Mouse (Mus musculus) liver, adult 2 months (tissue): ENCODE measurements around the gene Gstm3.
"Not testable (repeated sequence)": the region's sequence is repeated elsewhere in the genome, so short reads cannot be mapped to it uniquely, and the experiment has no call there.

Experiments
- CTCF ChIP-seq: fragments of 200-500 bp; IDR thresholded peaks from 2 replicates; pipeline ENCODE4 v1.5.1; 2011; ENCODE audit warnings: low read depth, low read length, control low read depth
- POLR2A ChIP-seq: fragments of 200-500 bp; IDR thresholded peaks from 2 replicates; pipeline ENCODE4 v1.6.1; 2011; ENCODE audit warnings: low read length, control low read depth; ENCODE audit not compliant: insufficient read depth; ENCODE audit errors: extremely low read depth

DNA sequence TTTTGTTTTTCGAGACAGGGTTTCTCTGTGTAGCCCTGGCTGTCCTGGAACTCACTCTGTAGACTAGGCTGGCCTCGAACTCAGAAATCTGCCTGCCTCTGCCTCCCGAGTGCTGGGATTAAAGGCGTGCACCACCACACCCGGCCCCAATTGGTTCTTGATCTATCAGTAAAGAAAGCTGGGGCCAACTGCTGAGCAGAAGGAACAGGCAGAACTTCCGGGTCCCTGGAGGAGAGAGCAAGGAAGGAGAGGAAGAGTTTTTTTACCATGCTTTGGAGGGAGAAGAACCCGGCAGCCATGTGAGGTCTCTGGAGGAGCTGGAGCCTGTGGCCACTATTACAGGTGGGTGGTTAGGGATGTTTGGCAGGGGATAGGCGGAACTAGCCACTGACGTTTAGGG lies 13.8 kb downstream of the Gstm3 start:
- TF ChIP-seq CTCF, POLR2A: not testable (repeated sequence)
